Comparison of ENCODE assay signal across 17 mouse cellular contexts in genomic region chr2:164635266-164635665, GRCm38 (mm10). TPM values are rescaled to one million over a fixed set of nuclear protein-coding genes. Genes with fewer than 3 reads are reported as not detected.
DNase-seq lines count a peak whose midpoint lies in the region; ATAC-seq and TF ChIP-seq lines count a peak whose summit lies in the region.
"Had no signal": no experiment of that assay in that cellular context is flagged by ENCODE, and none has a peak within 500 bp of the region (broad histone marks: within the 10 kb centered on the region; RNA-seq: fewer than 3 reads in every experiment).

No protein-coding gene starts in this region.

- no peaks in the 10 kb centered on the region for H3K36me3 ChIP-seq in liver, embryonic 14.5 days (replicated peaks; ENCODE audit: control insufficient read depth, insufficient read depth, low read depth)
- H3K36me3 ChIP-seq: forebrain, embryonic 15.5 days; limb, embryonic 10.5 days; lung, embryonic 15.5 days had no signal

- H3K4me3 ChIP-seq in liver, embryonic 14.5 days (ENCODE audit: insufficient read depth in 1 of 2, low read depth in 2 of 2, low read length in 2 of 2), result no peak overlapping the region
- H3K4me3 ChIP-seq in left cerebral cortex, adult 2 months, result no peak overlapping the region
- H3K4me3 ChIP-seq: forebrain, embryonic 15.5 days; limb, embryonic 10.5 days; lung, embryonic 15.5 days had no signal

- no peak for TF ChIP-seq EP300 in liver, embryonic 14.5 days (IDR thresholded peaks at IDR 0.05; ENCODE audit: low read depth)

- H3K9ac ChIP-seq in liver, embryonic 14.5 days (replicated peaks), result no peak overlapping the region
- H3K9ac ChIP-seq: forebrain, embryonic 15.5 days; lung, embryonic 15.5 days had no signal

- no peak overlapping the region for H3K27ac ChIP-seq in liver, embryonic 14.5 days
- no peak overlapping the region for H3K27ac ChIP-seq in left cerebral cortex, adult 2 months
- H3K27ac ChIP-seq: forebrain, embryonic 15.5 days; limb, embryonic 10.5 days; lung, embryonic 15.5 days had no signal

- WGBS in liver, embryonic 14.5 days (ENCODE audit: insufficient replicate concordance), result 65% methylated on average over 9 of the region's 9 CpGs

- peak; percentile 44 for TF ChIP-seq CTCF in liver, embryonic 14.5 days (IDR thresholded peaks at IDR 0.05; ENCODE audit: low read depth)
- no peak; the same call in 1 of the 2 replicates for TF ChIP-seq CTCF in left cerebral cortex, adult 2 months (IDR thresholded peaks at IDR 0.05)

- no peak overlapping the region for H3K4me2 ChIP-seq in liver, embryonic 14.5 days (ENCODE audit: low read depth)
- H3K4me2 ChIP-seq: forebrain, embryonic 15.5 days; lung, embryonic 15.5 days had no signal

- ATAC-seq in liver, embryonic 14.5 days (ENCODE audit: insufficient read depth), result no peak
- ATAC-seq: forebrain, embryonic 15.5 days had no signal

- no peaks in the 10 kb centered on the region for H3K9me3 ChIP-seq in liver, embryonic 14.5 days (ENCODE audit: control insufficient read depth, low read length)
- H3K9me3 ChIP-seq: forebrain, embryonic 15.5 days; limb, embryonic 10.5 days; lung, embryonic 15.5 days had no signal

- no peaks in the 10 kb centered on the region for H3K27me3 ChIP-seq in liver, embryonic 14.5 days (ENCODE audit: control insufficient read depth, insufficient read depth, low read length)
- H3K27me3 ChIP-seq: forebrain, embryonic 15.5 days; lung, embryonic 15.5 days had no signal

- no peaks in the 10 kb centered on the region for H3K4me1 ChIP-seq in liver, embryonic 14.5 days (replicated peaks; ENCODE audit: control insufficient read depth in 2 of 2, insufficient read depth in 2 of 2, low read length in 1 of 2)
- H3K4me1 ChIP-seq: forebrain, embryonic 15.5 days; limb, embryonic 10.5 days; lung, embryonic 15.5 days had no signal

- intact Hi-C loops in left cerebral cortex, postnatal 10 days (cut with DNase I), result no loop called here
- intact Hi-C loops in left cerebral cortex, adult 2 months (cut with DNase I), result no loop called here

- no peak for DNase-seq in liver, embryonic 14.5 days (ENCODE audit: low read depth in 3 of 3, low spot score in 3 of 3)
- no peak for DNase-seq in liver
- peak; percentile 48 for DNase-seq in A20 (ENCODE audit: low read depth, low spot score)
- peak; percentile 55 for DNase-seq in ES-CJ7 (ENCODE audit: low read depth, low spot score)
- DNase-seq in embryo, embryonic 9.5 days (ENCODE audit: extremely low spot score), result peak; percentile 4
- no peak for DNase-seq in left cerebral cortex, postnatal 10 days (ENCODE audit: extremely low spot score in 1 of 2, low spot score in 2 of 2)
- no peak for DNase-seq in urinary bladder, adult 2 months (ENCODE audit: low spot score)
- no peak for DNase-seq in left cerebral cortex, adult 2 months (ENCODE audit: extremely low spot score in 1 of 2, low spot score in 2 of 2)
- DNase-seq: adrenal gland, postnatal 25 days; cerebellum, adult 18-20 months; gastrocnemius, postnatal 14 days; heart, postnatal 10 days had no signal

RNA-seq across cellular contexts. Expression of gene Wfdc16, which starts 3.3 kb away (rescaled TPM):
- polyA plus RNA-seq in liver, embryonic 14.5 days (2012; rRNA removed), result not detected in 2 replicates
- polyA plus RNA-seq in liver, embryonic 14.5 days (2014; fragmentation: Nextera tagmentation; extraction: Ambion mirVana), result not detected in 2 replicates
- total RNA-seq in left cerebral cortex, postnatal 10 days (2021), result not detected
- not detected in 2 replicates for polyA plus RNA-seq in urinary bladder, adult 2 months (2012; rRNA removed)
- not detected for total RNA-seq in left cerebral cortex, adult 2 months (2021)
- total RNA-seq: adrenal gland, postnatal 25 days; gastrocnemius, postnatal 14 days; heart, postnatal 10 days had no signal
- polyA plus RNA-seq: embryonic facial prominence, embryonic 14.5 days; forebrain, embryonic 15.5 days; intestine, embryonic 14.5 days; limb, embryonic 10.5 days; lung, embryonic 15.5 days had no signal

RNA-seq across cellular contexts. Expression of gene Wfdc10, which starts 20.6 kb away (rescaled TPM):
- polyA plus RNA-seq in liver, embryonic 14.5 days (2012; rRNA removed), result not detected in 2 replicates
- not detected in 2 replicates for polyA plus RNA-seq in liver, embryonic 14.5 days (2014; fragmentation: Nextera tagmentation; extraction: Ambion mirVana)
- not detected for total RNA-seq in left cerebral cortex, postnatal 10 days (2021)
- polyA plus RNA-seq in urinary bladder, adult 2 months (2012; rRNA removed), result 4.9 and 7.1 TPM in 2 replicates
- not detected for total RNA-seq in left cerebral cortex, adult 2 months (2021)
- total RNA-seq: adrenal gland, postnatal 25 days; gastrocnemius, postnatal 14 days; heart, postnatal 10 days had no signal
- polyA plus RNA-seq: forebrain, embryonic 15.5 days; limb, embryonic 10.5 days; lung, embryonic 15.5 days had no signal

RNA-seq across cellular contexts. Expression of gene Wfdc9, which starts 21.1 kb away (rescaled TPM):
- not detected in 2 replicates for polyA plus RNA-seq in liver, embryonic 14.5 days (2012; rRNA removed)
- not detected in 2 replicates for polyA plus RNA-seq in liver, embryonic 14.5 days (2014; fragmentation: Nextera tagmentation; extraction: Ambion mirVana)
- total RNA-seq in left cerebral cortex, postnatal 10 days (2021), result not detected
- polyA plus RNA-seq in urinary bladder, adult 2 months (2012; rRNA removed), result not detected in 2 replicates
- not detected for total RNA-seq in left cerebral cortex, adult 2 months (2021)
- total RNA-seq: adrenal gland, postnatal 25 days; gastrocnemius, postnatal 14 days; heart, postnatal 10 days had no signal
- polyA plus RNA-seq: embryonic facial prominence, embryonic 14.5 days; forebrain, embryonic 15.5 days; intestine, embryonic 14.5 days; limb, embryonic 10.5 days; lung, embryonic 15.5 days had no signal

RNA-seq across cellular contexts. Expression of gene Wfdc8, which starts 21.8 kb away (rescaled TPM):
- polyA plus RNA-seq in liver, embryonic 14.5 days (2012; rRNA removed), result not detected in 2 replicates
- polyA plus RNA-seq in liver, embryonic 14.5 days (2014; fragmentation: Nextera tagmentation; extraction: Ambion mirVana), result not detected in 2 replicates
- not detected for total RNA-seq in left cerebral cortex, postnatal 10 days (2021)
- not detected in 2 replicates for polyA plus RNA-seq in urinary bladder, adult 2 months (2012; rRNA removed)
- total RNA-seq in left cerebral cortex, adult 2 months (2021), result not detected
- total RNA-seq: adrenal gland, postnatal 25 days; gastrocnemius, postnatal 14 days; heart, postnatal 10 days had no signal
- polyA plus RNA-seq: forebrain, embryonic 15.5 days; intestine, embryonic 14.5 days; limb, embryonic 10.5 days; lung, embryonic 15.5 days had no signal

RNA-seq across cellular contexts. Expression of gene Wfdc6b, which starts 21.9 kb away (rescaled TPM):
- not detected in 2 replicates for polyA plus RNA-seq in liver, embryonic 14.5 days (2012; rRNA removed)
- polyA plus RNA-seq in liver, embryonic 14.5 days (2014; fragmentation: Nextera tagmentation; extraction: Ambion mirVana), result not detected in 2 replicates
- not detected for total RNA-seq in left cerebral cortex, postnatal 10 days (2021)
- polyA plus RNA-seq in urinary bladder, adult 2 months (2012; rRNA removed), result not detected in 2 replicates
- total RNA-seq in left cerebral cortex, adult 2 months (2021), result not detected
- total RNA-seq: adrenal gland, postnatal 25 days; gastrocnemius, postnatal 14 days; heart, postnatal 10 days had no signal
- polyA plus RNA-seq: embryonic facial prominence, embryonic 14.5 days; forebrain, embryonic 15.5 days; intestine, embryonic 14.5 days; limb, embryonic 10.5 days; lung, embryonic 15.5 days had no signal

Comparison
In these comparisons a context has a peak if more than half of its experiments do, and no peak if none do; other contexts are left out.
1. DNase-seq: peak in A20 (single experiment), ES-CJ7 (single experiment) and embryo, embryonic 9.5 days (single experiment); none in liver, embryonic 14.5 days (0 of 3), liver (single experiment), left cerebral cortex, postnatal 10 days (0 of 2), urinary bladder, adult 2 months (single experiment) and left cerebral cortex, adult 2 months (0 of 2).